Mouse (Mus musculus) thymus, postnatal 4 days (tissue): Measurements from ENCODE around the gene Foxo1.
A peak's percentile ranks its signal among the peaks of the same experiment; 100 is the strongest.

Experiments used
- DNase-seq: peaks from one replicate; pipeline ENCODE4 v3.0.0; 2021

The Foxo1 gene

GRCm38 (mm10) chr3:52268737-52269513, 789 bp downstream of the Foxo1 start:
- DNase-seq: peak; percentile 75

DNA sequence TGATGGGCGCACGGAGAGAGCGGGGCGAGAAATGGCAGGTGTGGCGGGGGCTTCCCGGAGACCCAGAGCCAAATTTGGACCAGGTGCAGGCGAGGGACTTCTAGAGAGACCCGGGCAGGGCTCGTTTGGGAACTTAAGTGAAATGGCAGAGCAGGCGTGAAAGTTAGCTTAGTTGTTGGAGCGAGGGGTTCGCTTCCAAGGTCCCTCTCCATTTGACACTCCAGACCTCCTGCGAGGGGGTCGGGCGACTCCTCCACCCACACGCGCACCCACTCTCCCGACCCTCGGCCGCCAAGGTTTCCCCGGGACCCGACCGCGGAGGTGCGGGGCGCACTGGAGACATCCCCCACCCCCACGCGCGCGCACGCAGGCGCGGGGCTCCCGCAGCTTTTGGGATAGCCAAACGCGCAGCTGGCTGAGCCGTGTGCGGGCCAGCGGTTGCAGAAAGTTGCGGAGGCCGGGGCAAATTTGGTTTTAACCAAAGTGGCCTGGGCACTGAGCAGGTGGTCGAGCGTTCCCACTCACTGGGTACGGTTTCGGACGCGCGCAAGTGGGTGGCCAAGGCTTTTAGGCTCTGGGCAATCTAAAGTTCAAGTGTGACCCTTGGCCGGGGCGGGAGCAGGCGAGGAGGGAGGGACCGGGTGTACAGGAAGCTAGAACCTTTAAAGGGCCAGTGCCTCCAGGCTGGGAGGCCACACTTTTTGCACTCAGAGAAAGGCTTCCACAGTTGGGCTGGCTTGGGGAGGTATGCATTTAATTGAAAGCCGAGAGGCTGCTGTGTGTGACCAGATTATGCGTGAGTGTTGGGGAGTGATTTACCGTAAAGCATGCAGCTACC, 1.6 kb downstream of the Foxo1 start:
- DNase-seq: peak; percentile 69

DNA sequence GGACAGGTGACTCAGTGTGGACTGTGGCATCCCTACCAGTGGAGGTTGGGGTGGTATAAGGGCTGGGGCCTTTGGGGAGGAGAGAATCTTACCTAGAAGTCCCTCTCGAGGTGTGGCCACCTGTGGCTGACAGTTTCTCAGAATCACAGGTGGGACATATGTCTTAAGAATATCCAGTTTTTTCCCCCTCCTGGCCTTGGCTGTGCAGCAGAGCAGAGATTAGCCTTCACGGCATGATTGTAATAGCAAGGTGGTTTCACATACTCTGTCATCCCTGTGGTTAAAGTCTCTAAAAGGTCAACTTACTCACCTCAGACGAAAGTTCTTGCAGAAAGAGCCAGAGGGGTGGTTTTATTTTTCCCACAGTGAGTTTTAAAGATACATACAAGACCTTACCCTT, 2.4 kb downstream of the Foxo1 start:
- DNase-seq: no peak

GRCm38 (mm10) chr3:52271376-52271775, 3.2 kb downstream of the Foxo1 start:
- DNase-seq: no peak

DNA sequence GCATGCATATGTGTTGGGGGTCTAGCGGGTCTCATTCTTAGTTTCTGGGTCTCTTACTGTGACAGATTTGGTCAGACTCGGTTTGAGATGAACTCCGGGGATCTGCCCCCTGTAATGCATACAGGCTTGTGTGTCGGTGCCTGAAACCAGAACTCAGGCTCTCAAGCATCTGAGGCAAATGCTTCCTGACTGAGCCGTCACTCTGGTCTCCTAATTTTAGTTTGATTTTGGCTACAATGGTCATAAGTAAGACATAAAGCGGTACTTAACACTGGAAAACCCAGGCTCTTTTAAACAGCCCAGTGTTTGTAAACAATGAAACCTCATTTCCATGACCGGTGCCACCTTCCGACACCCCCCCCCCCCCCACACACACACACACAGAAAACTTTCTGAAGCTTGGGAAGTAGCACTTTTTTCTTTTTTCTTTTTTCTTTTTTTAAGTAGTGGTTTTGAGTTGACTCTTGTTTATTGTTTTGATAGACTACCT, 4.3 kb downstream of the Foxo1 start:
- no peak for DNase-seq

GRCm38 (mm10) chr3:52274475-52274874, 6.3 kb downstream of the Foxo1 start:
- DNase-seq: no peak

DNA sequence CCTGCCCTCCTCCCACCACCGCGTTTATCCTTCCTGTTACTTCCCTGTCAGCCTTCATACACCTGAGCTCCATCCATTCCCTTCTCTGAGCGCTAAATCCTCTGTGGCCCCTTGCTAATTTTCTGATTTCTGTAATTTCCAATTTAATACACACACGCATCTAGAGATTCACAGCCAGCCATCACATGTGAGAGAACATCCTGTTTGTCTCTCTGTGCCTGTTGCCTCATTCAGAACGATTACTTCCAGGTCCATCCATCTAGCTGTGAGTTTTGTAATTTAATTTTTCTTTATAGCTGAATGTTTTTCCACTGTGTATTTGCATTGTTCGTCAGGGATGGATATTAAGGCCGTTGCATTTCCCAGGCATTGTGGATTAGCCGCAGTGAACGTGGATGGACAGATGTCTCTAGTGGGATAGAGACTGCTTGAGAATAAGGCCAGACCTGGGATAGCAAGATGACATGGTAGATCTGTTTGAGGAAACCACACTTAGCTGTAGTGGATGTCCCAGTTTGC, 7.0 kb downstream of the Foxo1 start:
- DNase-seq: no peak

- no peak for DNase-seq
Measured at GRCm38 (mm10) chr3:52280681-52281080, 12.5 kb downstream of the Foxo1 start.

DNA sequence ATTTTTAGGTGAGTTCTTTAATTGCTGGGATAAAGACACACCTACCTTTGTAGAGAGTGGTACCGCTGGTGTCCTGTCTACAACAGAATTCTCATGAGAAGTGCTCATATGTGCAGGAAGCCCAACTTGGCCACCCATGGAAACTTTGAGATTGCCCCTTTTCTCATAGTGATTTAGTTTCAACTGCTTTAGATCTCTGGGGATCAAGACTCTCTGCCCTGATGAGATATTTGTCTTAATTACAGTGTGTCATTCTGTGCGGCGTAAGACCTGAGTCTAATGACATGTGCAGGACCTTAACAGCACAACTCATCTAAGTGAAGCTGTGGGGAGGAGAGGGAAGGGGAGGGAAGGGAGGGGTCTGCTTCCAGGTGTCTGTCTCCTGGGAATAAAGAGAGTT, 13.7 kb downstream of the Foxo1 start:
- DNase-seq: no peak

DNA sequence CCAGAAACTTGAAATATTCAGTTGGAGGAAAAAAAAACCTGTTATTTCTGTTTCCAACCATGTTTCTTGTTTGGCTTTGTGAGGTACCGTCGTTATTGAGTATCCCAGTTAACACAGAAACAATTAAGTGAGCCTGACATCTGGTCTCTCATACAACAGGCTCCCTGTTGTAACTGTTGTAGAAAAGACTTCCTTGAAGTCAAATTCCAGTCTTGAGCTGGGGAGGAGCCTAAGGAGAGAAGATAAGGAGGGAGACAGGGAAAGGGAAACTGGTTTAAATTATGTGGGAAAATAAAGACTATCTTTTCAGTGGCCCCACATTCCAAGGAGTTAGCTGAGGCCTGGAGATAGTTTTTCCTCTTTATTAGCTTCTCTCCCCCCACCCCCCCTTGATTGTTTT, 14.2 kb downstream of the Foxo1 start:
- DNase-seq: no peak

- no peak for DNase-seq
Measured at GRCm38 (mm10) chr3:52283521-52283920, 15.4 kb downstream of the Foxo1 start.

- DNase-seq: no peak
Measured at GRCm38 (mm10) chr3:52290811-52291210, 22.7 kb downstream of the Foxo1 start.

GRCm38 (mm10) chr3:52292498-52292897, 24.4 kb downstream of the Foxo1 start:
- no peak for DNase-seq

DNA sequence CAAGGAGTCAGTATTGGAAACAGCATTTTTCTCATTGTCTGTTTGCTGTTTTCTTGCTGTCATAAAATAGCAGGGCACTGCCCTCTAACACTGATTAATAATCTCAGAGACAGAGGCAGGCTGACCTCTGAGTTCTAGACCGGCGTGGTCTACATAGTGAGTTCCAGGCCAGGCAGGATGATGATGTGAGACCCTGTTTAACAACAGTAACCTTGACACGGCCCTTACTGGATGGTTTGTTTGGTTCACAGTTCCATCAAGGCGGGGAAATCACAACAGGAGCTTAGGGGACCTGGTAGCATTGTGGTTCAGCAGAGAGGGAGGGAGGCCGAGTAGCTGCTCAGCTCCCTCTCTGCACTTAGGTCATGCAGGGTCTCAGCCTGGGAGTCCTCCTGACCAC, 25.8 kb downstream of the Foxo1 start:
- no peak for DNase-seq

- no peak for DNase-seq
Measured at GRCm38 (mm10) chr3:52295688-52296087, 27.6 kb downstream of the Foxo1 start.

DNA sequence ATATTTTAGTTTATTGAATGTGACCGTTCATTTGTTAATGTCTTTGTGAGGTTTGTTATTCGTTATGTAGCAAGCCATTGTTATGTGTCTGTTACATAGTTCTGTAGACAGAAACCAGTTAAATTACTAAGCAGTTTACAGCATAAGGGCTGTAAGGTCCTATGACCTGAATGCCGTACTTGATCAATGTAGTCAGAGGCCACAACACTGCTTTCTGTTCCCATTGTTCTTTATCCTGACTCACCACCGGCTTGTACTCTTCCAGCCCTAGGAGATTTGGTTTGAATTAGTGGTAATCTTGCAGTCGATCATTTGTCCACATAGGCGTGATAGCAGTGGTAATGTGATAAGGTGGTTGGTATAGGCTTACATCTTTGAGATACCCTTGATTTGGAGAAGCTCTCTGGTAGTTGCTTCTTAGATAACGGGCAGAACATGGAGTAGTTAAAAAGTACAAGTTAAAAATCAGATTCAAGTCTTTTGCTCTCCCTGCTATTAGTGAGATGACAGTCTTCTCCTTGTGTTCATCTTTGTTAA, 28.2 kb downstream of the Foxo1 start:
- no peak for DNase-seq

GRCm38 (mm10) chr3:52297291-52298018, 29.3 kb downstream of the Foxo1 start:
- DNase-seq: no peak

DNA sequence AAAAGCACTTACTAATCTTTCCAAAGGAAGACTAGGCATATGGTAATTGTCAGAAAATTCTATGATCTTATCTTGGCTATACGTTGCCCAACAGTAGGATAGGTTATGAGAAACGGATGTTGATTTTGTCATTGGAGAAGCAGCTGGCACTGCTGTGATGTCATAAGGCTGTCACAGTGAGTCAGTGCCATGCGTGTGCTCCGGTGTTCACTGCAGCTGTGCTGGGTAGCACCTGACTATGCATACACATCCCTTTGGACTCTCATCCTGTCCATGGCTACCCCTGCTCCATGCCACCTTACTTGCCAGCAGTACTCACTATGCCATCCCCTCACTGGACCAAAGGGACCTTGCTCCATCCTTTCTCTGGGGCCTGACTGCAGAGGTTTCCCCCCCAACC, 30.5 kb downstream of the Foxo1 start:
- no peak for DNase-seq

DNA sequence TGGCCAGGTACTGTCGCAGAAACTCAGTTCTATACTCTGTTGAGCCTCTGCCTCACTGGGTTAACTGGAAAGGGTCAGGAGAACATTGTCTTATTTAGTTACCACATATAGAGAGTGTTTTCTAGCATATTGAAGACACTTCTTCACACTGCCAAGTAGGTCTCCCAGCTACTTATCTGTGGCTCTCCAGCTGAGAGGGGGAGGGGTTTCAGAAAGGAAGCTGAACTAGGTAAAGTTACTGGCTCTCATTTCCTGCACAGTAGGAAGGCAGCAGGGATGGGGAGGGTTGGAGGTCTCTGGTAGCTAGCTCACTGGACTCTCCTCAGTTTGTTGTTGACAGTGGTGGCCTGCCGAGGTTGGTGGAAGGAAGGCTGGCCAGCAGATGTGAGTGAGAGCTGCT, 31.2 kb downstream of the Foxo1 start:
- peak; percentile 56 for DNase-seq

DNA sequence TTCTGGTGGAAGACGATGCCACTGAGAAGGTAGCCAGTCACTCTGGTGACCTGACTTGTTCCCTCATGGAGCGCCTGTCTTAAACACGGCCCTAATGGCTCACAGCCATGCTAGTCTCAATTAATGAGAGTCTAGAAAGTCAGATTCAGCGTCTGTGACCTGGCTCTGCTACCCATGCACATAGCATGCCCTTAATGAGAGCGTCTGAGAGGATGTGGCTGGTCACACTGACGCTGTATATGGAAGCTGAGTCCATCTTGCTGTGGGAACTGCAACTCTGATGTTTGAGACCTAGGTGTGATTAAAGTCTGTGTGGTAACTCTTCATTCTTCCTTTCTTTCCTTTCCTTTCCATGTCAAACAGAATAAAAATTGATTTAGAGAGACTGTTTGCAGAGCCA, 32.4 kb downstream of the Foxo1 start:
- no peak for DNase-seq

DNA sequence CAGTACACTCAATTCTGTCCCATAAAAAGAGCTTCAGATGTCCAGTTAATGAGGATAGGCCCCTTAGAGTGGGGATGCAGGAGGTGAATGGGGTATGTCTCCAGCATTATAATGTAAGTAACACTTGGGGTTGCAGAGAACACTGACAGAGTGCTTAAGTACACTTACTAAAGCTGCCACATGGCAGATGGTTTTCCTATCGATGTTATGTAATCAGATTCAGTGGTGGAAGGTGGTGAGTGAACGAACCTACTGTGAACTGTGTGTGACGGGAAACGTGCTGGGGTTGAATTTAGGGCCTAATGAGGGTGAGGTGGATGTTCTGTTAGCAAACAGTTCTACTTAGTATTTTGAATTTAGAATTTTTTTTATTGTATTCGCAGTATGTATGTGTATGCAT, 35.2 kb downstream of the Foxo1 start:
- DNase-seq: no peak

- no peak for DNase-seq
Measured at GRCm38 (mm10) chr3:52308586-52309321, 40.6 kb downstream of the Foxo1 start.
